Mouse (Mus musculus) lung, postnatal 0 days (tissue): ENCODE measurements around the gene Ppp2r2c. TPM values are rescaled to one million over a fixed set of nuclear protein-coding genes. Genes with fewer than 3 reads are reported as not detected.

Experiments used
- ATAC-seq: fragments of 200-750 bp; cut with Nextera tagmentation; 2 replicates; pipeline ENCODE4 v1.8.0; 2017; ENCODE audit warnings: moderate library complexity
- DNase-seq: peaks from one replicate; pipeline ENCODE4 v3.0.0-alpha.2; 2016; ENCODE audit warnings: low spot score
- H3K27ac ChIP-seq: fragments of 300-500 bp; sonication (generic); 2 replicates; pipeline ENCODE4 v1.5.1; 2014; ENCODE audit warnings: antibody characterized with exemption, mild to moderate bottlenecking, low read length, mixed read lengths
- H3K27me3 ChIP-seq: fragments of 300-500 bp; sonication (generic); replicated peaks from 2 replicates; pipeline ENCODE4 v1.6.1; 2014; ENCODE audit warnings: low read length, mixed read lengths; ENCODE audit not compliant: insufficient read depth
- H3K36me3 ChIP-seq: fragments of 300-500 bp; sonication (generic); 2 replicates; pipeline ENCODE4 v1.6.1; 2014; ENCODE audit warnings: low read length, mixed read lengths; ENCODE audit not compliant: insufficient read depth
- H3K4me1 ChIP-seq: fragments of 300-500 bp; sonication (generic); 2 replicates; pipeline ENCODE4 v1.6.1; 2014; ENCODE audit warnings: antibody characterized with exemption, low read depth, low read length, mixed read lengths; ENCODE audit not compliant: insufficient read depth
- H3K4me2 ChIP-seq: fragments of 300-500 bp; sonication (generic); replicated peaks from 2 replicates; pipeline ENCODE4 v1.6.1; 2014; ENCODE audit warnings: low read depth, mild to moderate bottlenecking, low read length, moderate library complexity, mixed read lengths
- H3K4me3 ChIP-seq: fragments of 300-500 bp; sonication (generic); 2 replicates; pipeline ENCODE4 v1.5.1; 2014; ENCODE audit warnings: low read depth, low read length
- H3K9ac ChIP-seq: fragments of 300-500 bp; sonication (generic); replicated peaks from 2 replicates; pipeline ENCODE4 v1.6.1; 2014; ENCODE audit warnings: low read depth, mild to moderate bottlenecking
- H3K9me3 ChIP-seq: fragments of 300-500 bp; sonication (generic); 2 replicates; pipeline ENCODE4 v1.6.1; 2016; ENCODE audit warnings: low read length, mixed read lengths
- CTCF ChIP-seq: IDR thresholded peaks from 2 replicates; pipeline ENCODE4 v1.5.1; 2016; ENCODE audit warnings: antibody characterized with exemption, mild to moderate bottlenecking
- EP300 ChIP-seq: IDR thresholded peaks from 2 replicates; pipeline ENCODE4 v1.6.1; 2016; ENCODE audit warnings: antibody characterized with exemption, mild to moderate bottlenecking, control low read depth
- WGBS: fragments of 180-500 bp; shearing (Covaris S2); extraction: QIAGEN DNeasy Blood & Tissue Kit; methylation state at CpG from one replicate; pipeline ENCODE4 v1.1.7; 2014; 5-methylcytosine and 5-hydroxymethylcytosine counted together
- polyA plus RNA-seq: library from polyadenylated mRNA; unstranded; fragments of >200 nt; fragmentation: Nextera tagmentation; extraction: Ambion mirVana; gene quantifications from 2 replicates; pipeline ENCODE4 v1.2.1, GENCODE M21; 2015

The Ppp2r2c gene
- polyA plus RNA-seq, 1 experiment from 2014 or later, result not detected

DNA sequence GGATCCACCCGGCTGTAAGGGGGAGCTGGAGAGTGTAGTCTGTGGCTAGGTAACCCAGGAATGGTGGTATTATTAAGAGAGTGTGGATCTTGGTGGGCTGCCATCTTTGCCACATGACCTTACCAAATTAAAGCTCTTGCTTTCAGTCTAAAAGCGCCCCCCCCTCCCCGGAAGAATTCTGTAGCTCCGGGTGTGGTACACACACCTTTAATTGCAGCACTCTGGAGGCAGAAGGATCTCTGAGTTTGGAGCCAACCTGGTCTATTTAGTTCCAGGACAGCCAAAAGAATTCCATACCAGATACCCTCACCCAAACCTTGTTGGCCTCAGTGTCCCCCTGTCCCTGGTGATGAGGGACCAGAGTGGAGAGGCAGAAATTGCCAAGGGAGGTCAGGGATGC lies 10.5 kb downstream of the Ppp2r2c start:
- 86% methylated on average over 4 of the region's 4 CpGs for WGBS
- no peak overlapping the region for H3K4me3 ChIP-seq
- H3K36me3 ChIP-seq, result no peaks in the 10 kb centered on the region
- H3K27me3 ChIP-seq, result no peaks in the 10 kb centered on the region
- no peaks in the 10 kb centered on the region for H3K9me3 ChIP-seq
- H3K4me2 ChIP-seq, result no peak overlapping the region
- H3K9ac ChIP-seq, result no peak overlapping the region
- DNase-seq (no peak), ATAC-seq (no peak)
- no peak overlapping the region for H3K27ac ChIP-seq
- no peak for TF ChIP-seq EP300
- no peak for TF ChIP-seq CTCF
- H3K4me1 ChIP-seq, result no peaks in the 10 kb centered on the region

DNA sequence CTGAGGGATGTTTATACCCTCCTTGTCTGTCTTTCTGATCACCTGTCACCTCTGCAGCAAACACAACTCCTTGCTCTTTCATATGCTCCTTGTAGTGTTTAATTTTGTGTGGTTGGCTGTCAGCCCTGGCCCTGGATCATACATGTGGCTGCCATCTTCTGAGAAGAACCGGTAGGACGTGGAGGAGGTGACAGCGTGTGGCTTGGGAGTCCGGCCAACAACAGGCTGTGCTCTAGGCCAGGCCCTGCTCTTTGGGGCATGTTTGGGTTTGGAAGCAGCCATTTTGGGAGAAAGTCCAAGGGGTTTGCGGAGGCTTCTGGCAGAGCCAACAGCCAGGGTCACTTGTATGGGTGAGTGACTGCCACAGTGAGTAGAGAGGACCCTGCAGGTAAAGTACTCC lies 12.3 kb downstream of the Ppp2r2c start:
- H3K36me3 ChIP-seq, result no peaks in the 10 kb centered on the region
- 82% methylated on average over 5 of the region's 5 CpGs for WGBS
- no peak overlapping the region for H3K4me2 ChIP-seq
- H3K27me3 ChIP-seq, result no peaks in the 10 kb centered on the region
- H3K9me3 ChIP-seq, result no peaks in the 10 kb centered on the region
- H3K9ac ChIP-seq, result no peak overlapping the region
- H3K4me3 ChIP-seq, result no peak overlapping the region
- H3K27ac ChIP-seq, result no peak overlapping the region
- DNase-seq (no peak), ATAC-seq (no peak)
- H3K4me1 ChIP-seq, result no peaks in the 10 kb centered on the region
- TF ChIP-seq EP300 (no peak), CTCF (no peak)

DNA sequence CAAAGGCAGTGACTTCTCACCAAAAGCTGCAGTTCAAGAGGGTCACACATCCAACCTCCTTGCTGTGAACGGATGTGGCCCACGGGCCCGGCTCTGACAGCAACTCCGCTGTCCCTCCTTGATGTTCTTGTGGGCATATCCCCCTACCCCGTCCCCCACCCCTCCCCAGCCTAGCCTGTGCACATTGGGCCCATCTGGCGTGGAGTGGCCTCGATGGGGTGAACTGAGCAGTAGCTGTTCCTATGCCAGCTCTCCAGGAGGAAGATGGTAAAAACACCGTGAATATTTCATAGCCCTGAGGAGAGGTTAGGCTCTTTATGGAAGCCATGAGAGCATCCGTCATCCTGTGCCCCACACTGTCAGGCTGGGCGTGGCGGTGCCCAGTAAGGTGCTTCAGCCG lies 15.2 kb downstream of the Ppp2r2c start:
- H3K27me3 ChIP-seq, result no peaks in the 10 kb centered on the region
- 72% methylated on average over 12 of the region's 12 CpGs for WGBS
- no peak overlapping the region for H3K4me2 ChIP-seq
- TF ChIP-seq CTCF (no peak), EP300 (no peak)
- H3K27ac ChIP-seq, result no peak overlapping the region
- no peak overlapping the region for H3K4me3 ChIP-seq
- H3K9ac ChIP-seq, result no peak overlapping the region
- no peaks in the 10 kb centered on the region for H3K36me3 ChIP-seq
- ATAC-seq, result no peak
- no peaks in the 10 kb centered on the region for H3K4me1 ChIP-seq
- DNase-seq, result no peak
- H3K9me3 ChIP-seq, result no peaks in the 10 kb centered on the region

DNA sequence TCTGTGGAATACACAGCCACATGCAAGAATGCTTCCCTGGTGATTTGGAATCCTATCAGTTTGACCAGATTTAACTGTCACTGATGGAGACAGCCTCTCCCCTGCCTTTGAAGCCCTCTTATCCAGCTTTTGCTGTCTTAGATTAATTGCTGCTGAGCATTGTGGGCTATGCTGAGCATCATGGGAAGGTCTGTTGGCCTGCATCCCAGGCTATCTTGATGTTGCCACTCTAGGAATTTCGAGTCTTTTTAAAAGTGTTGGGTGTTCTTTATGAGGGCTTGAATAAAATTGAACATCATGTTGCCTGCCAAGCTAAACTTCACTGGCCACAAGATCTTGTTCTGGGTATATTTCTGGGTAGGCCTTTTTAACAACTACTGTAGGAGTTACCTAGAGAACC lies 16.8 kb downstream of the Ppp2r2c start:
- WGBS, result 29% methylated on average over 1 of the region's 1 CpGs
- Histone ChIP-seq H3K9ac (no peak overlapping the region), H3K4me3 (no peak overlapping the region), H3K4me1 (no peaks in the 10 kb centered on the region), H3K36me3 (no peaks in the 10 kb centered on the region), H3K4me2 (no peak overlapping the region), H3K27ac (no peak overlapping the region), H3K27me3 (no peaks in the 10 kb centered on the region), H3K9me3 (no peaks in the 10 kb centered on the region)
- ATAC-seq (no peak), DNase-seq (no peak)
- TF ChIP-seq CTCF, result no peak

GRCm38 (mm10) chr5:36885595-36885994 lies 17.3 kb downstream of the Ppp2r2c start:
- ATAC-seq (no peak), DNase-seq (no peak)
- H3K4me2 ChIP-seq, result no peak overlapping the region
- no peak overlapping the region for H3K4me3 ChIP-seq
- no peaks in the 10 kb centered on the region for H3K9me3 ChIP-seq
- H3K27me3 ChIP-seq, result no peaks in the 10 kb centered on the region
- no peak overlapping the region for H3K9ac ChIP-seq
- WGBS, result 79% methylated on average over 5 of the region's 5 CpGs
- no peak for TF ChIP-seq EP300
- TF ChIP-seq CTCF, result no peak
- no peak overlapping the region for H3K27ac ChIP-seq
- H3K4me1 ChIP-seq, result no peaks in the 10 kb centered on the region
- no peaks in the 10 kb centered on the region for H3K36me3 ChIP-seq

GRCm38 (mm10) chr5:36886298-36886697 lies 18.0 kb downstream of the Ppp2r2c start:
- WGBS, result 50% methylated on average over 2 of the region's 2 CpGs
- no peak overlapping the region for H3K9ac ChIP-seq
- H3K4me3 ChIP-seq, result no peak overlapping the region
- no peaks in the 10 kb centered on the region for H3K27me3 ChIP-seq
- ATAC-seq (no peak), DNase-seq (no peak)
- H3K4me2 ChIP-seq, result no peak overlapping the region
- TF ChIP-seq CTCF, result no peak
- TF ChIP-seq EP300, result no peak
- no peaks in the 10 kb centered on the region for H3K9me3 ChIP-seq
- no peaks in the 10 kb centered on the region for H3K36me3 ChIP-seq
- H3K27ac ChIP-seq, result no peak overlapping the region
- H3K4me1 ChIP-seq, result no peaks in the 10 kb centered on the region

DNA sequence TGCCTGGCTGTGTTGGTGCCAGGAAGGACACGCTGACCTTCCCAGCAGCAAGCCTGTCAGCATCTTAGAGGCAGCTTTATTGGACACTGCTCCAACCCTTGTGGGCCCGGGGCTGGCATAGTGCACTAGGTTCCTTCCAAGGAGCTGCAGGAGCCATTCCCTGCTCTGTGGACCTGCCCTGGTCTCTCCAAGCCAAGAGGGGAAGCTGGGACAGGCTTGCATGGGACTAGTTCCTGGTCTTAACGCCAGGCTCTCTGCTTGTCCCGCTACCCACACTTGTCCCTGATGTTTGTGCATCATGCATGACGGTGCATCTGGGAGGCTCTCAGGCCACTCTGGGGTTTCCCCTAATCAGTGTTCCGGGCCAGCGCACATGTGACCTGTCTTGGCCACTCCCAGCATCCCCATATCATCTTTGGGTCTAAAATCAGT lies 18.6 kb downstream of the Ppp2r2c start:
- Histone ChIP-seq H3K27ac (no peak overlapping the region), H3K9ac (no peak overlapping the region), H3K36me3 (no peaks in the 10 kb centered on the region), H3K27me3 (no peaks in the 10 kb centered on the region), H3K4me1 (no peaks in the 10 kb centered on the region), H3K4me2 (no peak overlapping the region), H3K4me3 (no peak overlapping the region), H3K9me3 (no peaks in the 10 kb centered on the region)
- no peak for DNase-seq
- TF ChIP-seq EP300 (no peak), CTCF (no peak)
- WGBS, result 69% methylated on average over 7 of the region's 7 CpGs
- ATAC-seq, result no peak
